Mouse (Mus musculus): ENCODE results near the gene Nckap1. TPM values are rescaled to one million over a fixed set of nuclear protein-coding genes. Genes with fewer than 3 reads are reported as not detected.

Gene Nckap1
- polyA plus RNA-seq, 1 experiment from 2014 or later, result 71.3 TPM

DNA sequence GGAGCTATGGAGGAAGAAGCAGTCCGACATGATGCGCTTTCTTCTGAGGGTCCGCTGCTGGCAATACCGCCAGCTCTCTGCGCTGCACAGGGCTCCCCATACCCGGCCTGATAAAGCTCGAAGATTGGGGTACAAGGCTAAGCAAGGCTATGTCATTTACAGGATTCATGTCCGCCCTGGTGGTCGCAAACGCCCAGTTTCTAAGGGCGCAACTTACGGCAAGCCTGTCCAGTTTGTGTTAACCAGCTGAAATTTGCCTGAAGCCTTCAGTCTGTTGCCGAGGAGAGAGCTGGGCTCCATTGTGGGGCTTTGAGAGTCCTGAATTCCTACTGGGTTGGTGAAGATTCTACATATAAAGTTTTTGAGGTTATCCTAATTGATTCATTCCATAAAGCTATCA, 21.6 kb upstream of the Nckap1 start:
- Histone ChIP-seq H3K4me3 (ENCODE audit: low read depth, low read length) (no peak overlapping the region), H3K9me3 (replicated peaks; ENCODE audit: control insufficient read depth, low read length) (no peaks in the 10 kb centered on the region), H3K4me1 (ENCODE audit: control insufficient read depth, insufficient read depth, low read length) (no peaks in the 10 kb centered on the region; the same call in 1 of the 2 replicates), H3K9ac (ENCODE audit: low read length) (no peak overlapping the region), H3K27me3 (replicated peaks; ENCODE audit: control insufficient read depth, insufficient read depth, low read length) (no peaks in the 10 kb centered on the region), H3K27ac (ENCODE audit: low read depth, low read length) (no peak overlapping the region), H3K4me2 (ENCODE audit: low read length) (no peak overlapping the region), H3K36me3 (ENCODE audit: control insufficient read depth, insufficient read depth, low read length) (no peaks in the 10 kb centered on the region)
- DNase-seq (ENCODE audit: low spot score) (no peak), ATAC-seq (no peak)
- 95% methylated on average over 13 of the region's 13 CpGs for WGBS

- Histone ChIP-seq H3K4me2 (ENCODE audit: low read length) (no peak overlapping the region), H3K27ac (ENCODE audit: low read depth, low read length) (no peak overlapping the region), H3K4me3 (ENCODE audit: low read depth, low read length) (no peak overlapping the region), H3K9me3 (replicated peaks; ENCODE audit: control insufficient read depth, low read length) (no peaks in the 10 kb centered on the region), H3K4me1 (ENCODE audit: control insufficient read depth, insufficient read depth, low read length) (no peaks in the 10 kb centered on the region; the same call in 1 of the 2 replicates), H3K27me3 (replicated peaks; ENCODE audit: control insufficient read depth, insufficient read depth, low read length) (no peaks in the 10 kb centered on the region), H3K9ac (ENCODE audit: low read length) (no peak overlapping the region), H3K36me3 (ENCODE audit: control insufficient read depth, insufficient read depth, low read length) (no peaks in the 10 kb centered on the region)
- no peak for DNase-seq (ENCODE audit: low spot score)
- no peak for ATAC-seq
These were observed 19.4 kb upstream of the Nckap1 start for GRCm38 (mm10) chr2:80600611-80601010.

GRCm38 (mm10) chr2:80599850-80600249, 18.7 kb upstream of the Nckap1 start:
- WGBS, result 93% methylated on average over 3 of the region's 3 CpGs
- ATAC-seq (no peak), DNase-seq (ENCODE audit: low spot score) (no peak)
- H3K36me3 ChIP-seq (ENCODE audit: control insufficient read depth, insufficient read depth, low read length), result no peaks in the 10 kb centered on the region
- no peak overlapping the region for H3K9ac ChIP-seq (ENCODE audit: low read length)
- H3K4me1 ChIP-seq (ENCODE audit: control insufficient read depth, insufficient read depth, low read length), result no peaks in the 10 kb centered on the region; the same call in 1 of the 2 replicates
- no peak overlapping the region for H3K4me2 ChIP-seq (ENCODE audit: low read length)
- H3K27ac ChIP-seq (ENCODE audit: low read depth, low read length), result no peak overlapping the region
- no peaks in the 10 kb centered on the region for H3K27me3 ChIP-seq (replicated peaks; ENCODE audit: control insufficient read depth, insufficient read depth, low read length)
- H3K4me3 ChIP-seq (ENCODE audit: low read depth, low read length), result no peak overlapping the region
- H3K9me3 ChIP-seq (replicated peaks; ENCODE audit: control insufficient read depth, low read length), result no peaks in the 10 kb centered on the region

GRCm38 (mm10) chr2:80596960-80597359, 15.8 kb upstream of the Nckap1 start:
- no peaks in the 10 kb centered on the region for H3K9me3 ChIP-seq (replicated peaks; ENCODE audit: control insufficient read depth, low read length)
- 77% methylated on average over 5 of the region's 5 CpGs for whole genome bisulfite sequencing
- H3K27ac ChIP-seq (ENCODE audit: low read depth, low read length), result no peak overlapping the region
- no peak for DNase-seq (ENCODE audit: low spot score)
- no peaks in the 10 kb centered on the region for H3K4me1 ChIP-seq (ENCODE audit: control insufficient read depth, insufficient read depth, low read length)
- no peaks in the 10 kb centered on the region for H3K36me3 ChIP-seq (ENCODE audit: control insufficient read depth, insufficient read depth, low read length)
- H3K27me3 ChIP-seq (replicated peaks; ENCODE audit: control insufficient read depth, insufficient read depth, low read length), result no peaks in the 10 kb centered on the region
- no peak overlapping the region for H3K4me3 ChIP-seq (ENCODE audit: low read depth, low read length)
- no peak overlapping the region for H3K9ac ChIP-seq (ENCODE audit: low read length)
- H3K4me2 ChIP-seq (ENCODE audit: low read length), result no peak overlapping the region
- no peak for ATAC-seq

GRCm38 (mm10) chr2:80594215-80594918, 13.2 kb upstream of the Nckap1 start:
- no peaks in the 10 kb centered on the region for H3K9me3 ChIP-seq (replicated peaks; ENCODE audit: control insufficient read depth, low read length)
- H3K27me3 ChIP-seq (replicated peaks; ENCODE audit: control insufficient read depth, insufficient read depth, low read length), result no peaks in the 10 kb centered on the region
- no peak overlapping the region for H3K9ac ChIP-seq (ENCODE audit: low read length)
- WGBS, result 69% methylated on average over 4 of the region's 4 CpGs
- no peak overlapping the region for H3K4me3 ChIP-seq (ENCODE audit: low read depth, low read length)
- ATAC-seq (peak; percentile 34; the same call in 1 of the 2 replicates), DNase-seq (ENCODE audit: low spot score) (peak; percentile 32)
- H3K4me2 ChIP-seq (ENCODE audit: low read length), result no peak overlapping the region
- H3K27ac ChIP-seq (ENCODE audit: low read depth, low read length), result no peak overlapping the region
- no peaks in the 10 kb centered on the region for H3K4me1 ChIP-seq (ENCODE audit: control insufficient read depth, insufficient read depth, low read length)
- no peaks in the 10 kb centered on the region for H3K36me3 ChIP-seq (ENCODE audit: control insufficient read depth, insufficient read depth, low read length)

- 52% methylated on average over 3 of the region's 3 CpGs for WGBS
- Histone ChIP-seq H3K27me3 (replicated peaks; ENCODE audit: control insufficient read depth, insufficient read depth, low read length) (no peaks in the 10 kb centered on the region), H3K4me3 (ENCODE audit: low read depth, low read length) (no peak overlapping the region), H3K36me3 (ENCODE audit: control insufficient read depth, insufficient read depth, low read length) (no peaks in the 10 kb centered on the region), H3K9me3 (replicated peaks; ENCODE audit: control insufficient read depth, low read length) (no peaks in the 10 kb centered on the region), H3K4me1 (ENCODE audit: control insufficient read depth, insufficient read depth, low read length) (peaks cover 12% of the 10 kb centered on the region), H3K9ac (ENCODE audit: low read length) (no peak overlapping the region), H3K4me2 (ENCODE audit: low read length) (no peak overlapping the region), H3K27ac (ENCODE audit: low read depth, low read length) (no peak overlapping the region)
- ATAC-seq (no peak), DNase-seq (ENCODE audit: low spot score) (no peak)
These were observed 1.2 kb upstream of the Nckap1 start for GRCm38 (mm10) chr2:80582356-80582755.

DNA sequence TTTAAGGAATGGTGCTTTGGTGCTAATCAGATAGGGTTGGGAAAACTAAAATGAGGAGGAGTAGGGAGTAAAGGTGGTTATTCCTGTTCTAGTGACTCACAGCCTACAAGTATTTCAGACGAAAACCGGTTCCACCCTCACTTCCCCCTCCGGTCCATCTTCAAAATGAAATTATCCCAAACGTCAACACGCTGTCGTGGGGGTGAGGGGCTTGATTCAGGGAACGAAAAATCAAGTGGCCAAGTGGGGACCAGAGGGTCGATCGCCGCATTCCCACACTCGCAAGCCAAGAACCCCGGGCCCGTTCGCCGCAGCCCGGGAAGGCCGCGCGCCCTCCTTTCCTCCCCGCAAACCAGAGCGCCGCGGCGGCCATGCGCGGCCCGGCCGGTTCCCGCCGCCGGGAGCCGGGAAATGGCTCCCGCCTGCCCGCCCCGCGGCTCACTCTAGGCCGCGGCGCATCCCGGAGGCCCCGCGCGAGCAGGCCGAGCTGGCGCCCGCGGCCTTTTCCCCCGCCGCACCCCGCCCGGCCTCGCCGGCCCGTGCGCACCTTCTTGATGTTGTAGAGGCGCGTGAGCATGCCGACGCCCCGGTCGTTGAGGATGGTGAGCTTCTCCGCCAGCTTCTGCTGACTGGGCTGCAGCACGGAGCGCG, 744 bp downstream of the Nckap1 start:
- H3K27me3 ChIP-seq (replicated peaks; ENCODE audit: control insufficient read depth, insufficient read depth, low read length), result no peaks in the 10 kb centered on the region
- peak overlapping the region; percentile 97 for H3K27ac ChIP-seq (ENCODE audit: low read depth, low read length)
- WGBS, result under 1% methylated on average over 59 of the region's 65 CpGs
- peak overlapping the region; percentile 98 for H3K9ac ChIP-seq (ENCODE audit: low read length)
- ATAC-seq (peak; percentile 74), DNase-seq (ENCODE audit: low spot score) (peak; percentile 57)
- H3K9me3 ChIP-seq (replicated peaks; ENCODE audit: control insufficient read depth, low read length), result no peaks in the 10 kb centered on the region
- peaks cover 12% of the 10 kb centered on the region for H3K4me1 ChIP-seq (ENCODE audit: control insufficient read depth, insufficient read depth, low read length)
- no peaks in the 10 kb centered on the region for H3K36me3 ChIP-seq (ENCODE audit: control insufficient read depth, insufficient read depth, low read length)
- peak overlapping the region; percentile 78 for H3K4me2 ChIP-seq (ENCODE audit: low read length)
- peak overlapping the region; percentile 81 for H3K4me3 ChIP-seq (ENCODE audit: low read depth, low read length)

DNA sequence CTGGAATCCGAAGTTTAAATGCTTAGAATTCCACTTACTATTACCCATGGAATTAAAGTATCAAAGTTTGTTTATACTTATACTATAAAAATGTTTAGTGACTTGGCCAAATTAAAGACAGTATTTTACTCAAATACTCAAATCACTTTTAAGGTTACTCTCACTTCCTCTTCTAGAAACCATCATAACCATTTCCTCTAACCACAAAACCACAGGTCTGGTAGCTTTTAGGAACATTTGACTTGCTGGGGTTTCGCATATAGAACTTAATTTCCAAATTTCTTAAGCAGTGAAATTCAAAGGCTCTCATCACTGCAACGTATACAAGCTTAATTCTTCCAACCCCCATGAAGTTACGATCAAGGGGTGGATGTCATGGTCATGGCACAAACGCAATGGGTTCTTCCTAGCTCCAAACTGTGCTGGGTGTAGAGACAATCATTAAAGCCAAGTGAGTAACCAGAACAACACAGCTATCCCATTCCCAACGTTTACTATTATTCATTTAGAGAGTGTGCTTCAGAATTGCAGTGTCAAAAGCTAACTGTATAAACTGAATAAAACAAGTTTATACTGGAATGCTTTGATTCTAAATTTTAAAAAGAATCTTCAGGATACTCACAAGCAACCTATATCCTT, 1.8 kb downstream of the Nckap1 start:
- H3K4me3 ChIP-seq (ENCODE audit: low read depth, low read length), result peak overlapping the region; percentile 13
- H3K27ac ChIP-seq (ENCODE audit: low read depth, low read length), result no peak overlapping the region
- no peaks in the 10 kb centered on the region for H3K36me3 ChIP-seq (ENCODE audit: control insufficient read depth, insufficient read depth, low read length)
- H3K4me1 ChIP-seq (ENCODE audit: control insufficient read depth, insufficient read depth, low read length), result peaks cover 12% of the 10 kb centered on the region
- no peak for ATAC-seq
- DNase-seq (ENCODE audit: low spot score), result no peak
- H3K27me3 ChIP-seq (replicated peaks; ENCODE audit: control insufficient read depth, insufficient read depth, low read length), result no peaks in the 10 kb centered on the region
- 52% methylated on average over 6 of the region's 6 CpGs for WGBS
- H3K4me2 ChIP-seq (ENCODE audit: low read length), result peak overlapping the region; percentile 78
- peak overlapping the region; percentile 53 for H3K9ac ChIP-seq (ENCODE audit: low read length)
- H3K9me3 ChIP-seq (replicated peaks; ENCODE audit: control insufficient read depth, low read length), result no peaks in the 10 kb centered on the region

- no peaks in the 10 kb centered on the region for H3K27me3 ChIP-seq (replicated peaks; ENCODE audit: control insufficient read depth, insufficient read depth, low read length)
- H3K4me3 ChIP-seq (ENCODE audit: low read depth, low read length), result no peak overlapping the region
- no peak for ATAC-seq
- H3K9ac ChIP-seq (ENCODE audit: low read length), result no peak overlapping the region
- H3K4me2 ChIP-seq (ENCODE audit: low read length), result no peak overlapping the region
- WGBS, result 96% methylated on average over 1 of the region's 1 CpGs
- H3K4me1 ChIP-seq (ENCODE audit: control insufficient read depth, insufficient read depth, low read length), result peaks cover 12% of the 10 kb centered on the region
- no peaks in the 10 kb centered on the region for H3K9me3 ChIP-seq (replicated peaks; ENCODE audit: control insufficient read depth, low read length)
- no peak for DNase-seq (ENCODE audit: low spot score)
- H3K36me3 ChIP-seq (ENCODE audit: control insufficient read depth, insufficient read depth, low read length), result no peaks in the 10 kb centered on the region
- no peak overlapping the region for H3K27ac ChIP-seq (ENCODE audit: low read depth, low read length)
These were observed 3.9 kb downstream of the Nckap1 start for GRCm38 (mm10) chr2:80577286-80577685.
